ENCODE assay signal across 8 mouse cellular contexts in the genomic region with DNA sequence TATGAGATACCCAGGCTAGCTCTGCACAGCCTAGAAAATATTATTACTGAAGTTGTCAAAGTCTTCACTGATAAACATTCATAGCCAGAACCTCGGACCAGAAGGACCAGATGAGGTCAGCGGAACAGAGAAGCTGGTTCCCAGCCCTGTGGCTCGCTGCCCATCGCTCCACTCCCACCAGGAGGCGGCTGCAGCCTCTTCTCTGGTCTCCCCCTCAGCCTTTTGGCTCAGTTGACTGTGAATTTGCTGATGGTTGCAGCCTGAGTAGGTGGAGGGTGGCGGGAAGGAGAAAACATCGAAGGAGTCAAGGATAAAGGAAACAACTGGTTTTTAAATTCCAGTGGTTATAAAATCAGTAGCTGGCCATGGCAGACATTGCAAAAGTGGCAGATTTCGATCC.
DNase-seq lines count a peak whose midpoint lies in the region; ATAC-seq and TF ChIP-seq lines count a peak whose summit lies in the region.

No protein-coding gene starts in this region.

- no peaks in the 10 kb centered on the region for H3K27me3 ChIP-seq in thymus, adult 2 months (ENCODE audit: control insufficient read depth, insufficient read depth, low read length)

- DNase-seq in cerebellum, postnatal 14 days, result peak; percentile 52 to 67
- DNase-seq in gastrocnemius, postnatal 10 days, result peak; percentile 83
- DNase-seq in kidney, adult 18-20 months, result peak; percentile 34
- peak; percentile 86 for DNase-seq in lung, postnatal 10 days
- DNase-seq in thymus, adult 2 months, result no peak
- DNase-seq in B cell, adult 2 months, result no peak
- no peak for DNase-seq in spleen, postnatal 4 days (ENCODE audit: low spot score in 2 of 2)

- peaks cover 10% of the 10 kb centered on the region for H3K4me1 ChIP-seq in thymus, adult 2 months (replicated peaks; ENCODE audit: control insufficient read depth, insufficient read depth, low read length)

- H3K27ac ChIP-seq in thymus, adult 2 months (ENCODE audit: control insufficient read depth, insufficient read depth, low read length), result no peak overlapping the region

- no peak for TF ChIP-seq CTCF in thymus, adult 2 months (IDR thresholded peaks at IDR 0.05; ENCODE audit: borderline replicate concordance, control insufficient read depth, extremely low read depth, insufficient read depth, low read length, poor library complexity)

- no peak for TF ChIP-seq POLR2A in thymus, adult 2 months (IDR thresholded peaks at IDR 0.05; ENCODE audit: control insufficient read depth, extremely low read depth, insufficient read depth, low read length, poor library complexity)

- H3K4me3 ChIP-seq in thymus, adult 2 months (ENCODE audit: control insufficient read depth, insufficient read depth, low read length), result no peak overlapping the region

- WGBS in thymus, adult 2 months, result 86% methylated on average over 8 of the region's 8 CpGs

- no peak for ATAC-seq in cerebellum, adult (ENCODE audit: insufficient number of reproducible peaks, low FRiP score, low TSS enrichment)

- H3K36me3 ChIP-seq in thymus, adult 2 months (ENCODE audit: control insufficient read depth, insufficient read depth, low read length), result no peaks in the 10 kb centered on the region

Comparison
In these comparisons a context has a peak if more than half of its experiments do, and no peak if none do; other contexts are left out.
1. DNase-seq: peak in cerebellum, postnatal 14 days (2 of 2), gastrocnemius, postnatal 10 days (single experiment), kidney, adult 18-20 months (single experiment) and lung, postnatal 10 days (single experiment); none in thymus, adult 2 months (single experiment), B cell, adult 2 months (0 of 2) and spleen, postnatal 4 days (0 of 2).